Mouse (Mus musculus) adrenal gland, adult (tissue): ENCODE measurements around the gene Il13ra1.

ENCODE experiments used
- DNase-seq, 2 experiments: peaks; one replicate each; pipeline ENCODE4 v3.0.0; 2022 to 2023; ENCODE audit warnings: low spot score in 1 of 2; ENCODE audit not compliant: inconsistent age in 2 of 2

The Il13ra1 gene

GRCm38 (mm10) chrX:36111622-36112421, at the start of gene Il13ra1:
Gene Il13ra1, plus strand, starts transcription at chrX:36112110.
- peak; percentile 16 to 66 for DNase-seq

GRCm38 (mm10) chrX:36073997-36074396, 37.9 kb upstream of the Il13ra1 start:
- no peak for DNase-seq

- DNase-seq, result no peak
These were observed 34.7 kb upstream of the Il13ra1 start for GRCm38 (mm10) chrX:36077164-36077563.

- peak; percentile 11 to 51 for DNase-seq
These were observed 29.0 kb upstream of the Il13ra1 start for GRCm38 (mm10) chrX:36082917-36083316.

- DNase-seq, result no peak
These were observed 23.2 kb upstream of the Il13ra1 start for GRCm38 (mm10) chrX:36088464-36089256.

GRCm38 (mm10) chrX:36100883-36101282, 11.0 kb upstream of the Il13ra1 start:
- DNase-seq, result no peak

- DNase-seq, result no peak
These were observed 10.6 kb upstream of the Il13ra1 start for GRCm38 (mm10) chrX:36101318-36101717.

GRCm38 (mm10) chrX:36108601-36109000, 3.3 kb upstream of the Il13ra1 start:
- DNase-seq, result peak in 1 of 2 experiments; percentile 41

- DNase-seq, result peak in 1 of 2 experiments; percentile 5
These were observed 476 bp downstream of the Il13ra1 start for GRCm38 (mm10) chrX:36112422-36112750.

GRCm38 (mm10) chrX:36115171-36115570, 3.3 kb downstream of the Il13ra1 start:
- DNase-seq, result no peak

GRCm38 (mm10) chrX:36129037-36129770, 17.3 kb downstream of the Il13ra1 start:
- DNase-seq, result peak in 1 of 2 experiments; percentile 30

- no peak for DNase-seq
These were observed 17.8 kb downstream of the Il13ra1 start for GRCm38 (mm10) chrX:36129771-36130108.

- DNase-seq, result peak in 1 of 2 experiments; percentile 3
These were observed 24.4 kb downstream of the Il13ra1 start for GRCm38 (mm10) chrX:36136346-36136745.

- no peak for DNase-seq
These were observed 30.2 kb downstream of the Il13ra1 start for GRCm38 (mm10) chrX:36141994-36142639.

GRCm38 (mm10) chrX:36146746-36147145, 34.8 kb downstream of the Il13ra1 start:
- DNase-seq, result no peak

GRCm38 (mm10) chrX:36150100-36150499, 38.2 kb downstream of the Il13ra1 start:
- DNase-seq, result no peak

GRCm38 (mm10) chrX:36156677-36157076, 44.8 kb downstream of the Il13ra1 start:
- DNase-seq, result no peak

GRCm38 (mm10) chrX:36161567-36161966, 49.7 kb downstream of the Il13ra1 start:
- DNase-seq, result no peak

GRCm38 (mm10) chrX:36183625-36184024, 71.7 kb downstream of the Il13ra1 start:
- peak; percentile 18 to 70 for DNase-seq

- DNase-seq, result no peak
These were observed 74.1 kb downstream of the Il13ra1 start for GRCm38 (mm10) chrX:36186036-36186435.

- DNase-seq, result no peak
These were observed 74.5 kb downstream of the Il13ra1 start for GRCm38 (mm10) chrX:36186443-36186842.
